Mouse (Mus musculus) cerebellum, postnatal 36 days (tissue): ENCODE data around the gene Tmc8.
A peak's percentile ranks its signal among the peaks of the same experiment; 100 is the strongest.
"Not testable (repeated sequence)": the region's sequence is repeated elsewhere in the genome, so short reads cannot be mapped to it uniquely, and the experiment has no call there.

Experiments used
- DNase-seq, 2 experiments: peaks; one replicate each; pipeline ENCODE4 v3.0.0; 2021 to 2022; ENCODE audit warnings: mixed read lengths in 2 of 2

The Tmc8 gene

GRCm38 (mm10) chr11:117797511-117798159 lies 15.8 kb downstream of the Tmc8 start, which contains the start of gene 6030468B19Rik:
TSS of gene 6030468B19Rik (plus strand) at chr11:117797660.
- DNase-seq, result no peak

DNA sequence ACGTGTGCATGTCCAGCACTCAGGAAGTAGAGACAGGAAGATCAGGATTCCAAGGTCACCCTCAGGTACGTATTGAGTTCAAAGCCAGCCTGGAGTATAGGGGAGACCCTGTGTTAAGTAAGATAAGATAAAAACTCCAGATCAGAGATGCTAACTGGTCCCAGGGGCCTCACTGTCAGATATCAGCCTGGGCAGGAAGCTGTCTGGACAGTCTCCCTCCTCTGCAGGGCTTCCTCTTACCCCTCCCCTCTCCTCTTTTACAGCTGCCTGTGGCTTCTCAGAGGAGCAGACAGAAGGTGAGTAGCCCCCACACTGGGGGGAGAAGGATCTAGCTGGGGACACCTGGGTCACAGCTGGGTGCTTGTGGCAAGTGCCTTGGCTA lies 16.3 kb downstream of the Tmc8 start:
- no peak for DNase-seq

GRCm38 (mm10) chr11:117799174-117799573 lies 17.3 kb downstream of the Tmc8 start:
- DNase-seq, result no peak

- DNase-seq, result no peak
These were observed 18.2 kb downstream of the Tmc8 start for GRCm38 (mm10) chr11:117800038-117800437.

DNA sequence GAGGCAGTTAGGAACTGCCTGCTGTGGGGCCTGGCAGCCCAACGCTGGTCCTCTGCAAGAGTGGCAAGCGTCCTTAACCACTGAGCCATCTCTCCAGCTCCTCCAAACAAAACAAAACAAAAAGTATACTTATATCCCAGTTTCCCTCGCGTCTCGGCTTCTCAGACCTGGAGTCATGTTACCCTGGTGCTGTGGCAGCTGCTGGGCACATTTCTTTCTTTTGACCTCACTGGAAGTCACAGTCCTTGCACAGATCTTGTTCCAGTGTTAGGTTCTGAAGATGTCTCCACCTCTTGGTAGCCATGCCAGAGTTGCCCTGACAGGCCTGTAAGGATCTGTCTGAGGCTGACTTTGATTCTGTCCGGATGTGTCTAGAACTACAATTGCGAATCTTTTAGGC lies 19.8 kb downstream of the Tmc8 start:
- DNase-seq, result no peak

DNA sequence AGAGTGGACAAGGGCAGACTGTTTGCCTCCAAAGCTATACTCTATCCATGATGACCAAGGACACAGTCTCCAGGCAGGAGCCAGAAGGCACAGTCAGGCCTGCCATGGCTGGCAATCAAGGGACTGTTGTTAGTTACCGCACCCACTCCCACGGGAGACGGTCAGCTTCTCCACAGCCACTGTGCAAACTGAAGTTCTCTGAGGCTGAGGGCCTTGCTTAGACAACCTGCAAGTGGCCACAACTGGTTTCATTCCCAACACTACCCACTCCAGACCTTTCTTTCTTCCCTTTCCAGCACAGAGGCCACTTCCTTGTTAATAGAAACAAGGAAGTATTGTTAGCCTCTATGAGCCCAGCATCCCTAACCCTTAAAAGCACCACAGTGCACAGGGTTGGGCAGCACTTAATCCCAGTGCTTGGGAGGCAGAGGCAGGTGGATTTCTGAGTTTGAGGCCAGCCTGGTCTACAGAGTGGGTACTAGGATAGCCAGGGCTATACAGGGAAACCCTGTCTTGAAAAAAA lies 21.4 kb downstream of the Tmc8 start:
- no peak for DNase-seq

DNA sequence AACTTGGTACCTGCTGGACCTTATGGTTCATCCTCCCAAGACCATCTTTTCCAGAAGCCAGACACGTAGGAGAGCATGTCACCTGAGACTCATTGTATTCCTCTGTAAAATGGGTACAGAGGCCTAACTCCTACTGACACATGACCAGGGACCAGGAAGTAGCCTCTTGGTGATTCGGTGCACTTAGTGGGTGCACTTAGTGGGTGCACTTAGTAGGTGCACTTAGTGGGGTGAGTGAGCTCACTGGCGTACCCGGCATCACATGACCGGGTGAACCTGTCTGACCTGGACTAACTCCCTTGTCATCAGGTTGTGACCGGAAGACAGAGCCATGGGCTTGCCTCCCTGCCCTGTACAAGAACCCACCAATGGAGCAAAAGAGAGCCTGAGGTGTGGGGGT lies 24.9 kb downstream of the Tmc8 start:
- DNase-seq, result no peak

GRCm38 (mm10) chr11:117809407-117810311 lies 27.8 kb downstream of the Tmc8 start, which contains the start of the genes Gm20708 and Syngr2:
TSS of gene Gm20708 (plus strand) at chr11:117809668.
TSS of gene Syngr2 (plus strand) at chr11:117809668.
- DNase-seq, result peak in 1 of 2 experiments; percentile 29

- peak; percentile 38 to 50 for DNase-seq
These were observed 28.6 kb downstream of the Tmc8 start for GRCm38 (mm10) chr11:117810401-117811046.

- DNase-seq, result no peak
These were observed 32.0 kb downstream of the Tmc8 start for GRCm38 (mm10) chr11:117813867-117814266.

DNA sequence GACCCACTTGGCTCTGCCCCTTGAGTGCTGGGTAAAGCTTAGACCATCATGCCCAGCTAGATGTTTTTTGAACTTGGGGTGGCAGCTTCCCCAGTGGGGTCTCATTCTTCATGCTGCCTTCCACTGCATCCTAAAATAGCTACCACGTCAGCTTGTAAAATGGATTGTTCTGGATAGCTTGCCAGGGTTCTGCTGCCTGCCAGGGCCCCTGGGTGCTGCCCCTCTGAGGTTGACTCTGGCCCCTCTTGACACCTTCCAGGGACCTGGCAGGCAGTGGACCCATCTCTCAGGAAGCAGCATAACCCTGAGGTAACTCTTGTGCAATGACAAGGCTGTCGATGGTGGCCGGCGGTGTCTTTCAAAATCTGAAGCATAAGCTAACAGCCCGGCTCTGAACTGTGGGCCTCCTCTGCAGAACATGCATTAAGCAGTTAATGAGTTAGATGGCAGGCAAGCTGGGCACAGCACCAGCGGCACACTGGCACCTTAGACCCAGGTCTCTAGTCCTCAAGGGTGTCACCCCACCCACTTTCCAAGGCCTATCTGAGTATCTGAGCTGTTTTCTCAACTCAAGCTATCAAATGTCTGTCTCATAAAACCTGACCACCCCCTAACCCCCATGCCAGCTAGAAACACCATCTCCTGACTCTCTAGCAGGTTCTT lies 33.0 kb downstream of the Tmc8 start:
- no peak for DNase-seq

- not testable (repeated sequence) for DNase-seq
These were observed 34.0 kb downstream of the Tmc8 start for GRCm38 (mm10) chr11:117815850-117816249.

GRCm38 (mm10) chr11:117816389-117816996 lies 34.6 kb downstream of the Tmc8 start:
- DNase-seq, result no peak

GRCm38 (mm10) chr11:117819095-117819494 lies 37.2 kb downstream of the Tmc8 start:
- no peak for DNase-seq

DNA sequence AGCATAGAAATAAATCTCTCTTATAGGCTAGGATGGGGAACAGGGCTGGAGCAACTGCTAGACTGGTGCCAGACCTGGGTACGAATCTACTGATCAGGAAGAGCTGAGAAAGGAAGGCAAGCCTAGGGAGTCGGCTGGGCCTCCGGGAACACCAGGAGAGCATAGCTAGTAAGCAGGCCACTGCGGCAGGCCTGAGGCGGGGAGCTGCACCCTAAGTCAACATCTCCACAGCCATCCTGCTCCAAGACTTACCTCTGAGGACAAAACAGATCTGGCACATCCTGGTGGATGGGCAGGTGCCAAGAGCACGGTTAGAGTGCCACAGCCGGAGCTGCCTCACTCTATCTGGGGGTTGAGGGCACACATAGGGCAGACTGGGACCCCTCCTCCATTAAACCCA lies 38.3 kb downstream of the Tmc8 start:
- DNase-seq, result no peak

DNA sequence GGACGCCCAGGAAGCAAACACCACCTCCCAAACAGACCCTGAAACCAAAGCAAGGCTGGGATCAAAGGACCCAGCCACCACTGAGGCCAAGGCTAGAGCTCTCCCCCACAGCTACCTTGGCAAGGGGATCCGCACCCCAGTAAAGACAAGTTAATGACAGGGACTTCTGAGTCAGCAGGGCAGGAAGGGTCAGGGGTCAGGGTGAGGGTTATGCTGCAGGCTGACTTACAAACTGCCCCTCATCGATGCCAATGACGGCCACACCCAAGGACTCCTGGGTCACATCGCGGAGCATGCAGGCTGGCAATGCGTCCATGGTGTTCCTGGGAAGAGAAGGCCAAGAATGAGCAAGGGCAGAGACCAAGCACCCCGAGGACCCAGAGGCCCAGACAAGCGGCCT lies 40.0 kb downstream of the Tmc8 start:
- DNase-seq, result no peak

DNA sequence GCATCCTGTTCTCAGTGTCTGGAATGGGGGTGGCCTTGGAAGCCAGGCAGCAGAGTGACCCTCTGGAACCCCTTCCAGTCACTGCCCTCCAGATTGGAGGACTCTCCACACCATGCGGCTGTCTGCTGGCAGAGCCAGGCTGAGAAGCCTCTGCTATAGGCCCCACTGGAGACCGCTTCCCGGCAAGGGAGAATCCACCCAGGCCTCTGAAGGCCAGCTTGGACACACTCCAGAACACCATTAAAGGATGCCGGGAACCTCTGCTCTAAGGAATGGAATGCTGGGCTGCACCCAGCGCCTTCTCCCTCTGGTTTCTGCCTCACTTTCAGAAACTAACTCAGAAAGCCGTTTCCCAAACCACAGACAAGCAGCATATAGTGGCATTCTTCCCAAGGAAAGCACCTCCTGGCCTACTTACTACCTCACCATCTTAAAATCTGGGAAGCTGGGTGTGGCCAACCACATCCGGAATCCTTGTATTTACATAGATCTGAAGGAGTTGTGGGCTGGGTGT lies 40.9 kb downstream of the Tmc8 start:
- DNase-seq, result no peak

GRCm38 (mm10) chr11:117823411-117823810 lies 41.5 kb downstream of the Tmc8 start:
- DNase-seq, result no peak

GRCm38 (mm10) chr11:117824060-117824969 lies 42.4 kb downstream of the Tmc8 start:
- DNase-seq, result peak; percentile 77 to 79

GRCm38 (mm10) chr11:117825333-117826101 lies 43.6 kb downstream of the Tmc8 start, which contains the start of the genes Afmid and Tk1:
TSS of gene Afmid (plus strand) at chr11:117825924.
TSS of gene Tk1 (minus strand) at chr11:117826092.
- no peak for DNase-seq
